Mouse (Mus musculus) stomach, embryonic 15.5 days (tissue): Measurements from ENCODE around the gene Gm17617. TPM values are rescaled to one million over a fixed set of nuclear protein-coding genes. Genes with fewer than 3 reads are reported as not detected.
A peak's percentile ranks its signal among the peaks of the same experiment; 100 is the strongest.

ENCODE experiments used
- ATAC-seq: fragments of 200-750 bp; cut with Nextera tagmentation; 2 replicates; pipeline ENCODE4 v1.8.0; 2017; ENCODE audit warnings: low read depth, moderate number of reproducible peaks, moderate TSS enrichment; ENCODE audit not compliant: insufficient read depth, low FRiP score
- H3K27ac ChIP-seq: fragments of 300-500 bp; sonication (generic); 2 replicates; pipeline ENCODE4 v1.5.1; 2015; ENCODE audit warnings: mild to moderate bottlenecking, inconsistent platforms
- H3K27me3 ChIP-seq: fragments of 300-500 bp; sonication (generic); replicated peaks from 2 replicates; pipeline ENCODE4 v1.6.1; 2015; ENCODE audit warnings: inconsistent platforms
- H3K36me3 ChIP-seq: fragments of 300-500 bp; sonication (generic); 2 replicates; pipeline ENCODE4 v1.6.1; 2015; ENCODE audit warnings: inconsistent platforms
- H3K4me1 ChIP-seq: fragments of 300-500 bp; sonication (generic); 2 replicates; pipeline ENCODE4 v1.6.1; 2015; ENCODE audit warnings: inconsistent platforms
- H3K4me2 ChIP-seq: fragments of 300-500 bp; sonication (generic); 2 replicates; pipeline ENCODE4 v1.6.1; 2015; ENCODE audit warnings: mild to moderate bottlenecking, inconsistent platforms
- H3K4me3 ChIP-seq: fragments of 300-500 bp; sonication (generic); replicated peaks from 2 replicates; pipeline ENCODE4 v1.5.1; 2015; ENCODE audit warnings: inconsistent platforms
- H3K9ac ChIP-seq: fragments of 300-500 bp; sonication (generic); 2 replicates; pipeline ENCODE4 v1.6.1; 2015; ENCODE audit warnings: inconsistent platforms
- H3K9me3 ChIP-seq: fragments of 300-500 bp; sonication (generic); 2 replicates; pipeline ENCODE4 v1.6.1; 2016; ENCODE audit warnings: inconsistent platforms
- WGBS: fragments of 180-500 bp; shearing (Covaris S2); methylation state at CpG from one replicate; pipeline ENCODE4 v1.1.7; 2015; 5-methylcytosine and 5-hydroxymethylcytosine counted together
- polyA plus RNA-seq: library from polyadenylated mRNA; unstranded; fragments of >200 nt; fragmentation: Nextera tagmentation; extraction: Ambion mirVana; gene quantifications from 2 replicates; pipeline ENCODE4 v1.2.1, GENCODE M21; 2015

The Gm17617 gene
- polyA plus RNA-seq, 1 experiment from 2014 or later = not detected

DNA sequence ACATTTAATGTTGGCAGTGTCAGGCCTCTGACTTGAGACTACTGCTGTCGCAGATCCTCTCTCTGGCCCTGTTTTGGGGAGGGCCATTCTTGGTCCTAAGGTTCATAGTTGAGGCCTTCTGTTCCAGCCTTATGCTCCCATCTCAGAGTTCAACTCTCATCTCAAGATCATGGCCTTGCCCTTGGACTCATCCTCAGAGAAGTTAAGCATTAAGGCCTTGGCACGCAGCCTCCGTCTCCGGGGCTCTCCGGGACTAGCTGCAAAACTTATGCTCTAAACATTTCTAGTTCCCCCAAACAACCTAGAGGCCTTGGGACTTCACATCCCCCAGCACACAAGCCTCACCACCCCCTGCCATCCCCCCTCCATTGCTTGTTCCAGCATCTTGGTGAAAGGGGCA, 34.9 kb upstream of the Gm17617 start:
- 65% methylated on average over 5 of the region's 5 CpGs for WGBS
- H3K36me3 ChIP-seq = no peaks in the 10 kb centered on the region
- H3K9me3 ChIP-seq = no peaks in the 10 kb centered on the region
- H3K4me2 ChIP-seq = no peak overlapping the region
- H3K4me3 ChIP-seq = no peak overlapping the region
- H3K9ac ChIP-seq = no peak overlapping the region
- H3K27me3 ChIP-seq = no peaks in the 10 kb centered on the region
- no peak for ATAC-seq
- H3K27ac ChIP-seq = peak overlapping the region; percentile 77
- peaks cover 19% of the 10 kb centered on the region for H3K4me1 ChIP-seq

DNA sequence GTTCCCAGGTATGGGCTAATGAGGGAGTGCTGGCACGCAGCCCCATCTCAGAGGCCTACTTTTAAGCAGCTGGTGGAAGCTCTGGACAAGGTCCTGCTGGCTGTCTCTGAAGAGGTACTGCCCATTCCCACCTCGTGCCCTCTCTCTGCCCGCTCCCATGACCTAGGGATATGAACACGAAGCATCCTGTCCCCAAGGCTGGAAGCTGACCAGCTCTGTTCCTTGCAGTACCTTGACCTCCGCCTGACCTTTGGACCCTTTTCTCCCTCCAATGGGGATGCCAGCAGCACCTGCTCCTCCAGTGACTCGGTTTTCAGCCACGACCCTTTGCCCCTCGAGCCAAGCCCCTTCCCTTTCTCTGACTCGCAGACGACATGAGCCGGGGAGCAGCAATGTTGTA, 34.5 kb upstream of the Gm17617 start:
- ATAC-seq = no peak
- no peaks in the 10 kb centered on the region for H3K9me3 ChIP-seq
- 83% methylated on average over 11 of the region's 11 CpGs for WGBS
- H3K4me1 ChIP-seq = peaks cover 19% of the 10 kb centered on the region
- no peak overlapping the region for H3K9ac ChIP-seq
- H3K36me3 ChIP-seq = no peaks in the 10 kb centered on the region
- H3K4me2 ChIP-seq = no peak overlapping the region
- 0 out of 2 replicates have a peak overlapping the region, but pooled peaks have one; percentile 77 for H3K27ac ChIP-seq
- H3K27me3 ChIP-seq = no peaks in the 10 kb centered on the region
- H3K4me3 ChIP-seq = no peak overlapping the region

DNA sequence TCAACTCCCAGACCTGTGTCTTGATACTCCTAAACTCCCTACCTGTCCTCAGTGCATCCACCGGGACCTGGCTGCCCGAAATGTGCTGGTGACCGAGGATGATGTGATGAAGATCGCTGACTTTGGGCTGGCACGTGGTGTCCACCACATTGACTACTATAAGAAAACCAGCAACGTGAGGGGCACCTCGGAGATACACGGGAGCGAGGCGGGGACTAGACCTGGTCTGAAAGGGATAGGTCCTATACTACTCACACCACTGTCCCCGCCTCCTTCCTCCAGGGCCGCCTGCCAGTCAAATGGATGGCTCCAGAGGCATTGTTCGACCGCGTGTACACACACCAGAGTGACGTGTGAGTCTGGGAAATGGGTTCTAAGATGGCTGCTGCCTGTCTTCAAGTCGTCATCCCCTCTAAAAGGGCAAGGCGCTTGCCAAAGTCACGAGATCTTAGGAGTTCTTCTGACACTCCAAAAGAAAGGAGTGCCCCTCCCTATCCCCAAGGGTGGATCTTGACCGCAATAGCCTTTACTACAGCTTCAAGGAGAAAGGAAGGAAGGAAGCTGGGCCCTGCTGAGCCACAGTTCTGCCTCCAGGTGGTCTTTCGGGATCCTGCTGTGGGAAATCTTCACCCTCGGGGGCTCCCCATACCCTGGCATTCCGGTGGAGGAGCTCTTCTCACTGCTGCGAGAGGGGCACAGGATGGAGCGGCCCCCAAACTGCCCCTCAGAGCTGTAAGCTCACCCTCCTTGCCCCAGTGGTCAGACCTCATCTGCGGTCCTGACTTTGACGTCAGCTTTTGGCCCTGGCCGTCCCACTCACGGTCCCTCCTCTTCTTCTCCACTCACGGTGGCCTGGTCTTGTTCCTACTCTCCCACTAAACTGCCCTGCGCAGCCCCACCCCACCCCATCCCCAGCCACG, 33.7 kb upstream of the Gm17617 start:
- H3K9ac ChIP-seq = no peak overlapping the region
- no peaks in the 10 kb centered on the region for H3K27me3 ChIP-seq
- no peaks in the 10 kb centered on the region for H3K36me3 ChIP-seq
- no peaks in the 10 kb centered on the region for H3K9me3 ChIP-seq
- H3K4me1 ChIP-seq = peaks cover 14% of the 10 kb centered on the region
- H3K27ac ChIP-seq = no peak overlapping the region
- H3K4me3 ChIP-seq = no peak overlapping the region
- 85% methylated on average over 32 of the region's 32 CpGs for WGBS
- ATAC-seq = no peak
- no peak overlapping the region for H3K4me2 ChIP-seq

DNA sequence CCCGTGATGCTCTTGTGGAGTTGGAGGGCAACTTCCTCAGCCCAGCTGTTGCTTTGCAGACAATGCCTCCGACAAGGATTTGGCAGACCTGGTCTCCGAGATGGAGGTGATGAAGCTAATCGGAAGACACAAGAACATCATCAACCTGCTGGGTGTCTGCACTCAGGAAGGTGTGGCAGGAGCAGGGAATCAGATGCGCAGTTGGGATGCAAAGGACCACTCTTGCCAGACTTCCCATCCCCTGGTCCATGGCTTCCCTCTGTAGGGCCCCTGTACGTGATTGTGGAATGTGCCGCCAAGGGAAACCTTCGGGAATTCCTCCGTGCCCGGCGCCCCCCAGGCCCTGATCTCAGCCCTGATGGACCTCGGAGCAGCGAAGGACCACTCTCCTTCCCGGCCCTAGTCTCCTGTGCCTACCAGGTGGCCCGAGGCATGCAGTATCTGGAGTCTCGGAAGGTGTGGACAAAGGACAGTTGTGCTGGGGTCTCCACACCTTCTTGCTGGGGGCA, 32.5 kb upstream of the Gm17617 start:
- H3K27me3 ChIP-seq = no peaks in the 10 kb centered on the region
- no peak overlapping the region for H3K9ac ChIP-seq
- no peak overlapping the region for H3K4me2 ChIP-seq
- no peaks in the 10 kb centered on the region for H3K36me3 ChIP-seq
- no peak overlapping the region for H3K4me3 ChIP-seq
- H3K9me3 ChIP-seq = no peaks in the 10 kb centered on the region
- 0 out of 2 replicates have a peak, but pooled peaks cover 6% of the 10 kb centered on the region for H3K4me1 ChIP-seq
- H3K27ac ChIP-seq = no peak overlapping the region
- ATAC-seq = no peak
- 91% methylated on average over 16 of the region's 16 CpGs for whole genome bisulfite sequencing

DNA sequence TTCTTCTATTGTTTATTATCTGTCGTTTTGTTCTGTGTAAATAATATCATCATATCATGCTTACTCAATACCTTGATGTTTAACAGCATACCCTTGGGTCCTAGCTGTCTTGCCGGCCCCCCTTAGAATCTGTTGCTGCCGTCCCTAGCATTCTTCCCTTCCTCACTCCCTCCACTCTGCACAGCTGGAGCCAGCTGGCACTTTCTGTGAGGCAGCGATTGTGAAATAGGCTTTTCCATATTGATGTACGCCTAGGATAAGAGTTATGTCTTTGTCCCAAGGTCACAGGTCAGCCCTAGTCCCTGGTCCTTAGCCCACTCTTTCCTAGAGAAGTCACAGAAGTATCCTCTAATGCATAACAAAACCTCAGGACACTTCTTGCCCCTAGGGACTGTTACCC, 30.2 kb upstream of the Gm17617 start:
- WGBS = 34% methylated on average over 5 of the region's 5 CpGs
- no peak overlapping the region for H3K4me3 ChIP-seq
- no peaks in the 10 kb centered on the region for H3K9me3 ChIP-seq
- H3K27ac ChIP-seq = peak overlapping the region; percentile 48
- H3K27me3 ChIP-seq = no peaks in the 10 kb centered on the region
- ATAC-seq = no peak
- no peak overlapping the region for H3K4me2 ChIP-seq
- H3K4me1 ChIP-seq = no peaks in the 10 kb centered on the region
- no peak overlapping the region for H3K9ac ChIP-seq
- no peaks in the 10 kb centered on the region for H3K36me3 ChIP-seq

GRCm38 (mm10) chr13:55162365-55162764, 29.0 kb upstream of the Gm17617 start:
- H3K4me1 ChIP-seq = no peaks in the 10 kb centered on the region
- H3K27ac ChIP-seq = no peak overlapping the region
- H3K4me3 ChIP-seq = no peak overlapping the region
- no peak overlapping the region for H3K9ac ChIP-seq
- WGBS = 57% methylated on average over 7 of the region's 7 CpGs
- H3K36me3 ChIP-seq = no peaks in the 10 kb centered on the region
- no peaks in the 10 kb centered on the region for H3K9me3 ChIP-seq
- H3K4me2 ChIP-seq = no peak overlapping the region
- no peak for ATAC-seq
- no peaks in the 10 kb centered on the region for H3K27me3 ChIP-seq

- Histone ChIP-seq H3K27me3 (no peaks in the 10 kb centered on the region), H3K4me2 (peak overlapping the region; percentile 96), H3K27ac (no peak overlapping the region), H3K9ac (no peak overlapping the region), H3K4me3 (0 out of 2 replicates have a peak overlapping the region, but pooled peaks have one; percentile 61), H3K4me1 (peaks cover 9% of the 10 kb centered on the region; the same call in 1 of the 2 replicates), H3K9me3 (no peaks in the 10 kb centered on the region), H3K36me3 (no peaks in the 10 kb centered on the region)
- ATAC-seq = no peak
- 73% methylated on average over 5 of the region's 5 CpGs for WGBS
Observed at GRCm38 (mm10) chr13:55153951-55154350, 20.6 kb upstream of the Gm17617 start.

DNA sequence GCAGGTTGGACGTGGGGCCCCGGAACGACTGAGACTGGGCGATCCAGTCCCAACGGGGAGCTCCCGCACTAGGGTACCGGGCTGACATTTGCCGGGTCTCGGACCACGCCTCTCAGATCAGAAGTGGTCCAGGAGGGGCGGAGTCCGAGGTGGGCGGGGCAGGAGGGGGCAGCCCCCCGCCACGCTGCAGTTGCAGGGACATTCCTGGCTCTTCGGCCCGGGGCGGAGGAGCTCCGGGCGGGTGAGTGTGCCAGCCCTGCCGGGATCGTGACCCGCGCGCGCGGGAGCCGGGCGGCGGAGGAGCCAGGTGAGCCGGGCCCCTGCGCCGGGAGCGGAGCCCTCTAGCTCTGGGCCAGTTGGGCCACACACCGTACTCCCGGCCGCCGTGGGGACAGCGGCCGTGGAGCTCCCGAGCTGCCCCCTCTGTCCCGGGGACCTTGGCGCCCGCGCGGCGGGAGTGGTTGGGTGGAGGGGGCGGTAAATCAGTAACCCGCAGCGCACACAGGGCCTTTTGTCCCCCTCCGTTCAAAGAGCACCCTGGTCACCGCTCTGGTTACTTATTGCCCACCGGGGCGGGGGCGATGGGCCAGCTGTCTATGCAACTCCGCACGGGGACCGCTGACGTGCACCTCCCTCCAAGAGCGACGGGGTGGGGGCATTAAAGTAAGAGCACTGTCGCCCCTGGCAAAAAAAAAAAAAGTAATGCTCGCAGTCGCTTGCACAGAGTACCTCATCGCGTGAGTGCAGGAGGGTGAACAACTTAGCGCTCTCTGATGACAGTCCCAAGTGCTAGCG, 19.5 kb upstream of the Gm17617 start, which contains the start of gene Fgfr4:
Gene Fgfr4 (plus strand): TSS at position 20 of the 795 bp plus-strand sequence.
- ATAC-seq = peak; percentile 79
- Histone ChIP-seq H3K27ac (peak within 1 kb of the TSS; percentile 81), H3K4me3 (peak within 1 kb of the TSS; percentile 61), H3K9me3 (no peaks in the 10 kb centered on the region), H3K27me3 (no peaks in the 10 kb centered on the region), H3K4me2 (peak within 1 kb of the TSS; percentile 96), H3K9ac (peak within 1 kb of the TSS; percentile 38; the same call in 1 of the 2 replicates), H3K36me3 (no peaks in the 10 kb centered on the region), H3K4me1 (peaks cover 9% of the 10 kb centered on the region; the same call in 1 of the 2 replicates)
- WGBS = 1% methylated on average over 68 of the region's 68 CpGs

- H3K4me2 ChIP-seq = no peak overlapping the region
- H3K4me3 ChIP-seq = no peak overlapping the region
- ATAC-seq = no peak
Observed at GRCm38 (mm10) chr13:55140271-55140670, 6.9 kb upstream of the Gm17617 start.

GRCm38 (mm10) chr13:55135382-55135781, 2.0 kb upstream of the Gm17617 start:
- Histone ChIP-seq H3K27ac (no peak overlapping the region), H3K27me3 (no peaks in the 10 kb centered on the region), H3K4me1 (0 out of 2 replicates have a peak, but pooled peaks cover 5% of the 10 kb centered on the region), H3K4me3 (no peak overlapping the region), H3K36me3 (0 out of 2 replicates have a peak, but pooled peaks cover 16% of the 10 kb centered on the region), H3K4me2 (0 out of 2 replicates have a peak overlapping the region, but pooled peaks have one; percentile 21), H3K9me3 (no peaks in the 10 kb centered on the region), H3K9ac (no peak overlapping the region)
- peak; percentile 43; the same call in 1 of the 2 replicates for ATAC-seq
- 9% methylated on average over 5 of the region's 5 CpGs for WGBS

More at GRCm38 (mm10) chr13:55140271-55140670, 6.9 kb upstream of the Gm17617 start:
- Histone ChIP-seq H3K4me1 (0 out of 2 replicates have a peak, but pooled peaks cover 3% of the 10 kb centered on the region), H3K9me3 (no peaks in the 10 kb centered on the region), H3K27me3 (no peaks in the 10 kb centered on the region), H3K9ac (no peak overlapping the region), H3K27ac (no peak overlapping the region), H3K36me3 (no peaks in the 10 kb centered on the region)
- WGBS = 73% methylated on average over 2 of the region's 2 CpGs

DNA sequence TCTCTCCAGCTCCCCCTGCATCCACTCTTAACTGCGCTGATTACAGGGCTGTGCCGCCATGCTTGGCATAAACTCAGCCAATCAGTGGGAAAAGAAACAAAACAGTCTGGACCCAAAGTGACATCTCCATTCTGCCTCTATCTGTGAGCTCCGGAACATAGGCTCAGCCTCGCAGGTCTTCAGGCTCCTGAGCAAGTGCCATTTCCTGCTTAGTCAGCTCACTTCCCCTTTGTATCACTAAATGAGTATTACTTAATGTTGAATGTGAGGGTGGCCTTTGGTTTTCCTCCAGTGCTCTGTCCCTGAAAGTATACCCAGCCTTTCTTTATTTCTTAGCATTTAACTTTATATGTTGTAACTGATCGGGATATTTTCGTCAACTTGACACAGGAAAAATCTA, 8.4 kb downstream of the Gm17617 start:
- Histone ChIP-seq H3K9me3 (no peaks in the 10 kb centered on the region), H3K4me1 (no peaks in the 10 kb centered on the region), H3K4me2 (no peak overlapping the region), H3K36me3 (peaks cover 34% of the 10 kb centered on the region), H3K9ac (no peak overlapping the region), H3K27ac (no peak overlapping the region), H3K4me3 (no peak overlapping the region), H3K27me3 (no peaks in the 10 kb centered on the region)
- 86% methylated on average over 6 of the region's 6 CpGs for WGBS
- ATAC-seq = no peak
